ENCODE assay signal across 15 mouse cellular contexts in the genomic region with DNA sequence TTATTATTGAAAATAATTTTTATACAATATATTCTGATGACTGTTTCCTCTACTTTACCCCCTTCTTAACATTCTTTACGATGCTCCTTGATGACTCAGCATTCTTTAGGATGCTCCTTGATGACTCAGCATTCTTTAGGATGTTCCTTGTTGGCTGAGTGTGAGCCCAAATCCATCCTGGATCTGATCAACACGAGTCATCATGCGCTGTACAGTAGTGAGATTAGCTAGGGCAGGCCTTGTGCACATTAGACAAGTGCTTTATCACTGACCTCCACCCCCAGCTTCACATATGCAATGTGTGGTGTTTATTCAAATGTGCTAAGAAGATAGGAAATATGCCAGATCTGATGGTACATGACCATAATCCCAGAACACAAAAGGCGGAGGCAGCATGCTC. TPM values are rescaled to one million over a fixed set of nuclear protein-coding genes. Genes with fewer than 3 reads are reported as not detected.
DNase-seq lines count a peak whose midpoint lies in the region; ATAC-seq and TF ChIP-seq lines count a peak whose summit lies in the region.
"Had no signal": no experiment of that assay in that cellular context is flagged by ENCODE, and none has a peak within 500 bp of the region (broad histone marks: within the 10 kb centered on the region; RNA-seq: fewer than 3 reads in every experiment).

No protein-coding gene starts in this region.

- no peaks in the 10 kb centered on the region for H3K27me3 ChIP-seq in stomach, embryonic 15.5 days (replicated peaks)
- H3K27me3 ChIP-seq in stomach, postnatal 0 days (ENCODE audit: control insufficient read depth, insufficient read depth, low read length) = no peaks in the 10 kb centered on the region
- no peaks in the 10 kb centered on the region for H3K27me3 ChIP-seq in liver, embryonic 12.5 days (replicated peaks)
- H3K27me3 ChIP-seq: limb, embryonic 12.5 days had no signal

- no peaks in the 10 kb centered on the region for H3K36me3 ChIP-seq in stomach, embryonic 15.5 days
- H3K36me3 ChIP-seq in stomach, postnatal 0 days (ENCODE audit: control insufficient read depth, insufficient read depth, low read length) = no peaks in the 10 kb centered on the region
- no peaks in the 10 kb centered on the region for H3K36me3 ChIP-seq in liver, embryonic 12.5 days
- H3K36me3 ChIP-seq: heart, embryonic 15.5 days; limb, embryonic 12.5 days had no signal

- H3K4me3 ChIP-seq in stomach, embryonic 15.5 days (replicated peaks) = no peak overlapping the region
- no peak overlapping the region for H3K4me3 ChIP-seq in stomach, postnatal 0 days (ENCODE audit: low read depth, low read length)
- no peak overlapping the region for H3K4me3 ChIP-seq in liver, embryonic 12.5 days
- H3K4me3 ChIP-seq: heart, embryonic 15.5 days; layer of hippocampus, adult 2 months; limb, embryonic 12.5 days had no signal

- no peak for DNase-seq in stomach, postnatal 0 days (ENCODE audit: low spot score)
- peak; percentile 81 for DNase-seq in c-Kit-positive CD71-positive TER-119-positive erythroid progenitor cells, embryonic 14.5 days (ENCODE audit: low spot score)
- no peak for DNase-seq in gastrocnemius, adult 8-10 months (ENCODE audit: low spot score in 2 of 2)
- DNase-seq in retina, embryonic 14.5 days (ENCODE audit: low spot score) = no peak
- DNase-seq in natural killer cell, adult 2 months (ENCODE audit: low spot score in 2 of 2) = no peak
- DNase-seq: cerebellum, adult 9-11 months; heart, adult 18-20 months; thymus, postnatal 25 days had no signal

- no peaks in the 10 kb centered on the region for H3K9me3 ChIP-seq in stomach, embryonic 15.5 days
- no peaks in the 10 kb centered on the region for H3K9me3 ChIP-seq in stomach, postnatal 0 days (ENCODE audit: control insufficient read depth, low read length)
- H3K9me3 ChIP-seq in liver, embryonic 12.5 days (replicated peaks) = no peaks in the 10 kb centered on the region
- H3K9me3 ChIP-seq: heart, embryonic 15.5 days; limb, embryonic 12.5 days had no signal

- H3K4me2 ChIP-seq in stomach, embryonic 15.5 days = no peak overlapping the region
- no peak overlapping the region for H3K4me2 ChIP-seq in stomach, postnatal 0 days (replicated peaks; ENCODE audit: low read depth)
- peak overlapping the region; percentile 48 for H3K4me2 ChIP-seq in liver, embryonic 12.5 days
- H3K4me2 ChIP-seq: heart, embryonic 15.5 days; limb, embryonic 12.5 days had no signal

- no peak for TF ChIP-seq EP300 in stomach, postnatal 0 days (optimal IDR thresholded peaks at IDR 0.05)

- H3K9ac ChIP-seq in stomach, embryonic 15.5 days = no peak overlapping the region
- H3K9ac ChIP-seq in stomach, postnatal 0 days (ENCODE audit: low read length) = no peak overlapping the region
- H3K9ac ChIP-seq in liver, embryonic 12.5 days = no peak overlapping the region
- H3K9ac ChIP-seq: heart, embryonic 15.5 days; limb, embryonic 12.5 days had no signal

- H3K27ac ChIP-seq in stomach, embryonic 15.5 days = no peak overlapping the region
- no peak overlapping the region for H3K27ac ChIP-seq in stomach, postnatal 0 days (replicated peaks)
- peak overlapping the region; percentile 95 for H3K27ac ChIP-seq in liver, embryonic 12.5 days
- H3K27ac ChIP-seq: heart, embryonic 15.5 days; layer of hippocampus, adult 2 months; limb, embryonic 12.5 days had no signal

- WGBS in stomach, embryonic 15.5 days = 70% methylated on average over 4 of the region's 4 CpGs
- 72% methylated on average over 4 of the region's 4 CpGs for WGBS in stomach, postnatal 0 days
- 29% methylated on average over 4 of the region's 4 CpGs for WGBS in liver, embryonic 12.5 days (ENCODE audit: insufficient replicate concordance)

- H3K4me1 ChIP-seq in stomach, embryonic 15.5 days = no peaks in the 10 kb centered on the region
- no peaks in the 10 kb centered on the region for H3K4me1 ChIP-seq in stomach, postnatal 0 days (replicated peaks; ENCODE audit: control insufficient read depth, insufficient read depth)
- H3K4me1 ChIP-seq in liver, embryonic 12.5 days = peaks cover 63% of the 10 kb centered on the region
- H3K4me1 ChIP-seq: heart, embryonic 15.5 days had no signal

- peak; percentile 87; the same call in 1 of the 2 replicates for ATAC-seq in stomach, embryonic 15.5 days (ENCODE audit: insufficient read depth, low FRiP score, low read depth)
- no peak for ATAC-seq in stomach, postnatal 0 days (ENCODE audit: low FRiP score, low TSS enrichment)
- ATAC-seq in liver, embryonic 12.5 days = peak; percentile 96
- ATAC-seq: forebrain, embryonic 14.5 days; midbrain, embryonic 16.5 days had no signal

- no peak for TF ChIP-seq CTCF in stomach, postnatal 0 days (IDR thresholded peaks at IDR 0.05; ENCODE audit: low read depth)

RNA-seq across cellular contexts. Expression of a gene that starts 13.9 kb away (rescaled TPM):
- 0.85 and 1.8 TPM in 2 replicates for polyA plus RNA-seq in stomach, embryonic 15.5 days (2015; fragmentation: Nextera tagmentation; extraction: Ambion mirVana)
- polyA plus RNA-seq in stomach, postnatal 0 days (2015; fragmentation: Nextera tagmentation; extraction: Ambion mirVana) = 0.25 and 0.34 TPM in 2 replicates
- 1.1 TPM in 1 of 2 replicates, not detected in the other for polyA plus RNA-seq in liver, embryonic 12.5 days (2016; fragmentation: Nextera tagmentation; extraction: Ambion mirVana)
- total RNA-seq in gastrocnemius, adult 8-10 months (2022) = not detected
- total RNA-seq: layer of hippocampus, adult 2 months had no signal

RNA-seq across cellular contexts. Expression of a gene that starts 19.5 kb away (rescaled TPM):
- 15.6 and 16.1 TPM in 2 replicates for polyA plus RNA-seq in stomach, embryonic 15.5 days (2015; fragmentation: Nextera tagmentation; extraction: Ambion mirVana)
- 25.0 and 26.1 TPM in 2 replicates for polyA plus RNA-seq in stomach, postnatal 0 days (2015; fragmentation: Nextera tagmentation; extraction: Ambion mirVana)
- polyA plus RNA-seq in liver, embryonic 12.5 days (2016; fragmentation: Nextera tagmentation; extraction: Ambion mirVana) = 23.5 and 23.6 TPM in 2 replicates
- 1 to 10 TPM; 3.8 to 4.4 (median 4.2) TPM for total RNA-seq in gastrocnemius, adult 8-10 months (2022)

RNA-seq across cellular contexts. Expression of a gene that starts 19.7 kb away (rescaled TPM):
- 24.5 and 30.8 TPM in 2 replicates for polyA plus RNA-seq in stomach, embryonic 15.5 days (2015; fragmentation: Nextera tagmentation; extraction: Ambion mirVana)
- polyA plus RNA-seq in stomach, postnatal 0 days (2015; fragmentation: Nextera tagmentation; extraction: Ambion mirVana) = 11.7 and 13.0 TPM in 2 replicates
- polyA plus RNA-seq in liver, embryonic 12.5 days (2016; fragmentation: Nextera tagmentation; extraction: Ambion mirVana) = 17.4 and 18.0 TPM in 2 replicates
- 10 to 100 TPM; 22.8 to 26.9 (median 23.5) TPM for total RNA-seq in gastrocnemius, adult 8-10 months (2022)

RNA-seq across cellular contexts. Expression of a gene that starts 33.5 kb away (rescaled TPM):
- 9.3 TPM in 2 replicates for polyA plus RNA-seq in stomach, embryonic 15.5 days (2015; fragmentation: Nextera tagmentation; extraction: Ambion mirVana)
- 4.8 and 6.7 TPM in 2 replicates for polyA plus RNA-seq in stomach, postnatal 0 days (2015; fragmentation: Nextera tagmentation; extraction: Ambion mirVana)
- 1.5 and 2.1 TPM in 2 replicates for polyA plus RNA-seq in liver, embryonic 12.5 days (2016; fragmentation: Nextera tagmentation; extraction: Ambion mirVana)
- total RNA-seq in gastrocnemius, adult 8-10 months (2022) = 10 to 100 TPM; 31.1 to 40.6 (median 32.6) TPM

RNA-seq across cellular contexts. Expression of a gene that starts 35.7 kb away (rescaled TPM):
- polyA plus RNA-seq in stomach, embryonic 15.5 days (2015; fragmentation: Nextera tagmentation; extraction: Ambion mirVana) = 76.9 and 81.1 TPM in 2 replicates
- 42.7 and 60.3 TPM in 2 replicates for polyA plus RNA-seq in stomach, postnatal 0 days (2015; fragmentation: Nextera tagmentation; extraction: Ambion mirVana)
- polyA plus RNA-seq in liver, embryonic 12.5 days (2016; fragmentation: Nextera tagmentation; extraction: Ambion mirVana) = 73.3 and 75.5 TPM in 2 replicates
- 10 to 100 TPM; 52.5 to 57.4 (median 56.6) TPM for total RNA-seq in gastrocnemius, adult 8-10 months (2022)
